16 mouse cellular contexts compared by ENCODE assay signal in genomic region chr7:25341000-25341784, GRCm38 (mm10). TPM values are rescaled to one million over a fixed set of nuclear protein-coding genes. Genes with fewer than 3 reads are reported as not detected.
A peak's percentile ranks its signal among the peaks of the same experiment; 100 is the strongest.
DNase-seq lines count a peak whose midpoint lies in the region; ATAC-seq lines count a peak whose summit lies in the region.
"Had no signal": no experiment of that assay in that cellular context is flagged by ENCODE, and none has a peak within 500 bp of the region (broad histone marks: within the 10 kb centered on the region; RNA-seq: fewer than 3 reads in every experiment).

No protein-coding gene starts in this region.

- DNase-seq in hindbrain, embryonic 10.5 days (ENCODE audit: low spot score): no peak
- DNase-seq in right cerebral cortex, adult 18-20 months: peak; percentile 55
- DNase-seq in right cerebral cortex, postnatal 25 days: no peak
- DNase-seq in layer of hippocampus, postnatal 10 days (ENCODE audit: low spot score in 2 of 2): peak; percentile 42 to 48
- DNase-seq in kidney, postnatal 14 days: no peak
- DNase-seq: adrenal gland, adult 8-10 months; B cell, adult 2 months; kidney, postnatal 36 days; spleen, adult 18-20 months; thymus, adult 2 months had no signal

- no peak overlapping the region for H3K27ac ChIP-seq in hindbrain, embryonic 12.5 days
- H3K27ac ChIP-seq in hindbrain, embryonic 10.5 days: no peak overlapping the region
- no peak overlapping the region for H3K27ac ChIP-seq in heart, embryonic 12.5 days (ENCODE audit: poor library complexity, severe bottlenecking)
- H3K27ac ChIP-seq: liver, embryonic 15.5 days had no signal

- H3K4me1 ChIP-seq in hindbrain, embryonic 12.5 days: peaks cover 6% of the 10 kb centered on the region
- no peaks in the 10 kb centered on the region; the same call in 1 of the 2 replicates for H3K4me1 ChIP-seq in hindbrain, embryonic 10.5 days (replicated peaks)
- H3K4me1 ChIP-seq in heart, embryonic 12.5 days (replicated peaks): peaks cover 6% of the 10 kb centered on the region; the same call in 1 of the 2 replicates
- H3K4me1 ChIP-seq: liver, embryonic 15.5 days had no signal

- peak; percentile 43; the same call in 1 of the 2 replicates for ATAC-seq in hindbrain, embryonic 12.5 days (ENCODE audit: low FRiP score)
- ATAC-seq in activated CD4-positive, CD25-positive, alpha-beta regulatory T cell, adult 4 months: no peak
- no peak for ATAC-seq in heart, embryonic 12.5 days (ENCODE audit: insufficient number of reproducible peaks, low FRiP score)

- no peaks in the 10 kb centered on the region for H3K27me3 ChIP-seq in hindbrain, embryonic 12.5 days
- no peaks in the 10 kb centered on the region for H3K27me3 ChIP-seq in hindbrain, embryonic 10.5 days (ENCODE audit: insufficient read depth, poor library complexity, severe bottlenecking)
- H3K27me3 ChIP-seq in heart, embryonic 12.5 days (replicated peaks): no peaks in the 10 kb centered on the region
- H3K27me3 ChIP-seq: liver, embryonic 15.5 days had no signal

- no peak overlapping the region for H3K4me2 ChIP-seq in hindbrain, embryonic 12.5 days (replicated peaks)
- H3K4me2 ChIP-seq in heart, embryonic 12.5 days: no peak overlapping the region
- H3K4me2 ChIP-seq: liver, embryonic 15.5 days had no signal

- WGBS in hindbrain, embryonic 12.5 days: 75% methylated on average over 18 of the region's 20 CpGs
- WGBS in hindbrain, embryonic 10.5 days: 82% methylated on average over 20 of the region's 20 CpGs
- WGBS in heart, embryonic 12.5 days: 86% methylated on average over 20 of the region's 20 CpGs

- H3K36me3 ChIP-seq in hindbrain, embryonic 12.5 days: peaks cover 79% of the 10 kb centered on the region
- peaks cover 89% of the 10 kb centered on the region for H3K36me3 ChIP-seq in hindbrain, embryonic 10.5 days
- peaks cover 71% of the 10 kb centered on the region for H3K36me3 ChIP-seq in heart, embryonic 12.5 days
- H3K36me3 ChIP-seq: liver, embryonic 15.5 days had no signal

- H3K9me3 ChIP-seq in hindbrain, embryonic 12.5 days (replicated peaks): no peaks in the 10 kb centered on the region
- peaks cover 5% of the 10 kb centered on the region; the same call in 1 of the 2 replicates for H3K9me3 ChIP-seq in hindbrain, embryonic 10.5 days
- H3K9me3 ChIP-seq in heart, embryonic 12.5 days (replicated peaks): no peaks in the 10 kb centered on the region
- H3K9me3 ChIP-seq: liver, embryonic 15.5 days had no signal

- H3K4me3 ChIP-seq in hindbrain, embryonic 12.5 days: no peak overlapping the region
- no peak overlapping the region for H3K4me3 ChIP-seq in hindbrain, embryonic 10.5 days
- no peak overlapping the region for H3K4me3 ChIP-seq in heart, embryonic 12.5 days
- H3K4me3 ChIP-seq: liver, embryonic 15.5 days had no signal

- no peak overlapping the region for H3K9ac ChIP-seq in hindbrain, embryonic 12.5 days
- H3K9ac ChIP-seq in heart, embryonic 12.5 days: no peak overlapping the region
- H3K9ac ChIP-seq: liver, embryonic 15.5 days had no signal

RNA-seq across cellular contexts. Expression of gene Megf8, which starts 24.2 kb away (rescaled TPM):
- polyA plus RNA-seq in hindbrain, embryonic 12.5 days (2016; fragmentation: Nextera tagmentation; extraction: Ambion mirVana): 20.9 and 23.0 TPM in 2 replicates
- polyA plus RNA-seq in hindbrain, embryonic 10.5 days (2016; fragmentation: Nextera tagmentation; extraction: Ambion mirVana): 16.5 and 18.2 TPM in 2 replicates
- total RNA-seq in layer of hippocampus, postnatal 10 days (2021): 10 to 100 TPM; 79.7 to 87.1 TPM
- polyA plus RNA-seq in activated CD4-positive, CD25-positive, alpha-beta regulatory T cell, adult 4 months (2017; shearing (Covaris generic)): under 1 TPM in 1 of 2 experiments, not detected in 1; 0.03 TPM
- 10.3 and 10.8 TPM in 2 replicates for polyA plus RNA-seq in heart, embryonic 12.5 days (2016; fragmentation: Nextera tagmentation; extraction: Ambion mirVana)

RNA-seq across cellular contexts. Expression of gene Cnfn, which starts 28.3 kb away (rescaled TPM):
- polyA plus RNA-seq in hindbrain, embryonic 12.5 days (2016; fragmentation: Nextera tagmentation; extraction: Ambion mirVana): not detected in 2 replicates
- polyA plus RNA-seq in hindbrain, embryonic 10.5 days (2016; fragmentation: Nextera tagmentation; extraction: Ambion mirVana): not detected in 2 replicates
- total RNA-seq in layer of hippocampus, postnatal 10 days (2021): not detected
- polyA plus RNA-seq in activated CD4-positive, CD25-positive, alpha-beta regulatory T cell, adult 4 months (2017; shearing (Covaris generic)): not detected
- polyA plus RNA-seq in heart, embryonic 12.5 days (2016; fragmentation: Nextera tagmentation; extraction: Ambion mirVana): not detected in 2 replicates
- total RNA-seq: adrenal gland, adult 8-10 months; megakaryocyte progenitor cell, adult 5-6 weeks; neutrophil, adult 5-6 weeks had no signal

RNA-seq across cellular contexts. Expression of gene Tmem145, which starts 35.3 kb away (rescaled TPM):
- polyA plus RNA-seq in hindbrain, embryonic 12.5 days (2016; fragmentation: Nextera tagmentation; extraction: Ambion mirVana): 24.3 and 25.9 TPM in 2 replicates
- polyA plus RNA-seq in hindbrain, embryonic 10.5 days (2016; fragmentation: Nextera tagmentation; extraction: Ambion mirVana): 2.5 and 9.1 TPM in 2 replicates
- 10 to 100 TPM; 66.4 to 70.3 TPM for total RNA-seq in layer of hippocampus, postnatal 10 days (2021)
- not detected for polyA plus RNA-seq in activated CD4-positive, CD25-positive, alpha-beta regulatory T cell, adult 4 months (2017; shearing (Covaris generic))
- 0.23 and 0.30 TPM in 2 replicates for polyA plus RNA-seq in heart, embryonic 12.5 days (2016; fragmentation: Nextera tagmentation; extraction: Ambion mirVana)
- total RNA-seq: megakaryocyte progenitor cell, adult 5-6 weeks; neutrophil, adult 5-6 weeks had no signal

RNA-seq across cellular contexts. Expression of gene Prr19, which starts 40.0 kb away (rescaled TPM):
- polyA plus RNA-seq in hindbrain, embryonic 12.5 days (2016; fragmentation: Nextera tagmentation; extraction: Ambion mirVana): 0.87 and 1.1 TPM in 2 replicates
- 1.2 and 2.1 TPM in 2 replicates for polyA plus RNA-seq in hindbrain, embryonic 10.5 days (2016; fragmentation: Nextera tagmentation; extraction: Ambion mirVana)
- total RNA-seq in layer of hippocampus, postnatal 10 days (2021): under 1 TPM; 0.27 to 0.30 TPM
- polyA plus RNA-seq in activated CD4-positive, CD25-positive, alpha-beta regulatory T cell, adult 4 months (2017; shearing (Covaris generic)): not detected
- polyA plus RNA-seq in heart, embryonic 12.5 days (2016; fragmentation: Nextera tagmentation; extraction: Ambion mirVana): not detected in 2 replicates
- total RNA-seq: adrenal gland, adult 8-10 months; megakaryocyte progenitor cell, adult 5-6 weeks; neutrophil, adult 5-6 weeks had no signal

RNA-seq across cellular contexts. Expression of gene Pafah1b3, which starts 43.4 kb away (rescaled TPM):
- polyA plus RNA-seq in hindbrain, embryonic 12.5 days (2016; fragmentation: Nextera tagmentation; extraction: Ambion mirVana): 391 and 405 TPM in 2 replicates
- polyA plus RNA-seq in hindbrain, embryonic 10.5 days (2016; fragmentation: Nextera tagmentation; extraction: Ambion mirVana): 271 and 384 TPM in 2 replicates
- 10 to 100 TPM; 63.0 to 67.6 TPM for total RNA-seq in layer of hippocampus, postnatal 10 days (2021)
- 10 to 100 TPM; 16.8 to 30.7 TPM for polyA plus RNA-seq in activated CD4-positive, CD25-positive, alpha-beta regulatory T cell, adult 4 months (2017; shearing (Covaris generic))
- polyA plus RNA-seq in heart, embryonic 12.5 days (2016; fragmentation: Nextera tagmentation; extraction: Ambion mirVana): 127 and 131 TPM in 2 replicates

Comparison
In these comparisons a context has a peak if more than half of its experiments do, and no peak if none do; other contexts are left out.
1. DNase-seq: peak in right cerebral cortex, adult 18-20 months (single experiment) and layer of hippocampus, postnatal 10 days (2 of 2); none in hindbrain, embryonic 10.5 days (single experiment), right cerebral cortex, postnatal 25 days (single experiment) and kidney, postnatal 14 days (single experiment).
2. RNA of gene Megf8, which starts 24.2 kb away (polyA plus RNA-seq): 20.9 to 23.0 TPM in hindbrain, embryonic 12.5 days, 16.5 to 18.2 TPM in hindbrain, embryonic 10.5 days and 10.3 to 10.8 TPM in heart, embryonic 12.5 days; 0.03 TPM in activated CD4-positive, CD25-positive, alpha-beta regulatory T cell, adult 4 months; every median in the first group is over 10 times any median in the second.